Mouse (Mus musculus) liver, embryonic 14.5 days (tissue): Measurements from ENCODE around the gene Nav2.

Source experiments
- CTCF ChIP-seq: IDR thresholded peaks from 2 replicates; pipeline ENCODE4 v1.5.1; 2016; ENCODE audit warnings: antibody characterized with exemption, low read depth, control low read depth
- EP300 ChIP-seq: IDR thresholded peaks from 2 replicates; pipeline ENCODE4 v1.6.1; 2016; ENCODE audit warnings: antibody characterized with exemption, low read depth

DNA sequence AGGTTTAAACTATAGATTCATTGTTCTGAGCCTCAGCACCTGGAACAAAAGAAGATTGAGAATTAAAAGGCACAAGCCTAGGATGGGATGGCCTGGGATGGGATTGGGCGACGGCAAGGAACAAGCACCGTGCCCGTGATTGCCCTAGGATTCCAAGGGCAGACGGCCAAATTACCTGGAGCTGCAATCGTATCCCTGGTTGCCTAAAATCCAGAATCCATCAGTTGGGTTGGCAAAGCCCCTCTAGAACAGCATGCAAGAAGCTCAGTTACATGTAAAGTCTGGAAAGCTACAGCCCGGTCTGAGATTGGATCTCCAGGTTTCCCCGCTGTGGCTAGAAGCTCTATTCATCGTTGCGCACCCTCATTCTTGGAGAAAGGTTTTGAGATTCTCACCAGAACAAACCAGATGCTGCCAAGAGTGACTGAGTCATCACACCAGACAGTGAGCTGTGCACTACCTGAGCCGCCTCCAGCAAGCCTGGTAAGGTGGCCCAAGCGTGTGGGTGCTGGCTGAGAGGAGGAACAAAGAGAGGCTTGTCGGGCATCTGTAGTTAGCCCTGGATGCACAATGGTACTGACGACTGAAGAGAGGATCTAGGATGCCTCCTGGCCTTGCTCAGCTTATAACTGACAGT, 531.9 kb downstream of the Nav2 start:
- TF ChIP-seq CTCF (no peak), EP300 (no peak)
